Mouse (Mus musculus) gastrocnemius, postnatal 25 days (tissue): ENCODE data around the gene Gm20388. TPM values are rescaled to one million over a fixed set of nuclear protein-coding genes. Genes with fewer than 3 reads are reported as not detected.

Experiments used
- DNase-seq: peaks from one replicate; pipeline ENCODE4 v3.0.0; 2022
- total RNA-seq, 2 experiments: library from RNA; stranded (reverse); gene quantifications; 1 replicate in 1 of 2; 2 replicates in 1 of 2; pipeline ENCODE4 v1.2.3; 2021

The Gm20388 gene
- total RNA-seq, 2 experiments from 2014 or later = 6.7 TPM; not detected in 1

DNA sequence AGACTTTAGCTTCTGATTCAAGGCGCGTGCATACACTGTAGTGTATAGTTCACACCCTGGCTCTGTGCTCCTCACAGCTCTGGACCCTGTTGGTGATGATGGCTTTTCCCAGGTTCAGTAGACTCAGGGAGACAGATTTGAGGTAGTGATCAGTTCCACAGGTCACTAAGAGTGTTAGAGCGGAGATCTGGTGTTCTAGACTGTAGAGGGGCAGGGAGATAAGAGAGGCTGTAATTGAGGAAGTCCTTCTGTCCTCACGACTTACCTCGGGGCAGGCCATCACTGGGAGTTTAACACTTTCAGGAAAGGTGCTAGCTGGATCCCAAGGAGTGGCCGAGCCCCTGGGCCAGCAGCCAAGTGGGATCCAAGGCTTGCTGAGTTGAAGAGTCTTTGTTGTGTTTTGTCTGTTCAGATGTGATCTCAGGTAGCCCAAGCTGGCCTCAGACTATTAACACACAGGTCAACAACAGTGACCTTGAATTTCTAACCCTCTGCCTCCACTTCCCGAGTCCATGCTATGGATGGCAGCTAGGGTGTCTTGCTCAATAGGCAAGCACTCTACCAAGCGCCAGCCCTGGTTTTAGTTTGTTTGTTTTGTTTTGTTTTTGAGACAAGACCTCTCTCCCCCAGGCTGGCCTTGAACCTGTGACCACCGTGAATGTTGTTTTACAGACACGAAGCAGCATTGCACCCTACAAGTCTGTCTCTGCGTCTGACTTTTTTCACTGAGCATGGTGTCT is 564.0 kb downstream of the Gm20388 start:
- no peak for DNase-seq

DNA sequence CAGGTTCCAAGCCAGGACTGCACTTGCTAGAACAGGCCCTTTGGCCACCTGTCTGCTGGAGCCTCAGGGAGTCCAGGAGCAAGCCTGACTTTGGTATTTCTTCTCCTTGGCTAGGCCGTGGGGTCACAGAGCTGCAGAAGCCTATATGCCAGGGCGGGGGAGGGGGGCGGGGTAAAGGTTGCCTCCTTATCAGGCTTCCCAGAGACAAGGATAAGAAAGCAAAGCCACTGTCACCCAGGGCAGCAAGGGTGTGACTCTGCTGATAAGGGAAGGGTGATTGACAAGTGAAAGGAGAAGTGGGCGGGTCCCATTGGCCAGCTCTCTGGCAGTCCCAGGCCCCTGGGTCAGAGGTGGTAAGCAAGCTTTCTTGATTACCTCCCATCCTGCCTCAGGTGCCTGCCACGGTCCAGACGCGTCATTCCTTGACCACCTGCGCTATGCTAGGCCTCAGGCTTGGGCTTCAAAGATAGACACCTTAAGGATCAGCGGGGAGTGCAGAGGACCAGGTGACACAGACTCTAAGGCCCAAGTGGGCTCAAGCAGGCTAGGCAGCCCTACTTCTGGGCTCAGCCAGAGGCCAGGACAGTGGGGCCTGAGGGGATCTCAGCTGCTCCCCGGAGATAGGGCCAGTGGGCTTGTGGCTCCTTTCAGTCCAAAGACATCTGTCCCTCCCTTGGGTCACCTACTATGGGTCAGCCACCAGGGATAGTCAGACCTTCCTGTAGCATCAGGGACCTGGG is 565.0 kb downstream of the Gm20388 start:
- DNase-seq = no peak

DNA sequence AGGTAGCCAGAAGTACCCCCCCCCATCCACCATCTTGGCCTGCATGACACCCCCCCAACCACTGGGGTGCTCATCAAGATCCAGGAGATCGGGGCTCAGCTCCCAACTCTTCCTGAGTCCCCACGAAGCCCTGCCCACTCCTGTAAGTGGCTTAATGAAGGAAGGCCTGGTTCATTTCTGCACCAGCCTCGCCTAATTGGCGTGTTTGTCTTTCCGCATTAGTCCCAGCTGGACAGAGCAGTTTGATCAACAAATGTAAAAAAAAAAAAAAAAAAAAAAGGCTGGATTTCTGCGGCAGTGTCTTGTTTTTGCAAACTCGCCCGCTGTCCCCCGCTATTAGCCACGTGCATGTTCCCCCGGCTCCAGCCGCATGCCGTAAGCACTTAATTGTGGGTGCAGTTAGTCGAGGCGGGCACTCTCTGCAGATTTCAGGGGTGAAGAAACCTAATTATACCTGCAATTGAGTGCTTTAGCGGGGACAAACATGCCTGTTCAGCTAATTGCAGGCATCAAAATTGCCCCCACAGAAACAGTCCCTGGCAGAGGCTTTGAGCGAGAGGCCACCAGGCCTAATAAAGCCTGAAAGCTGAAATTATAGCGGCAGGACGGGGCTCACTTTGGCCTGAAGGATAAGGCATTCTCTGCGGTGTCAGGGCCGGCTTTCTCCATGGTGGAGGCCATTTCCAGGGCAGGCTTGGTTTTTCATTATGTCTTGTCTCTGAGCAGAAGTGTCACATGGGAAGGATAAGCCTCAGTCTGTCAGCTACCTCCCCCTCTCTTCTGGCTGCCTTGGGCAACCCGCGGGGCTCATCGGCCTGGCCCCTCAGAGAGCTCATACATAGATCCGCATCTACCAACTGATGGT is 566.3 kb downstream of the Gm20388 start:
- DNase-seq = no peak

DNA sequence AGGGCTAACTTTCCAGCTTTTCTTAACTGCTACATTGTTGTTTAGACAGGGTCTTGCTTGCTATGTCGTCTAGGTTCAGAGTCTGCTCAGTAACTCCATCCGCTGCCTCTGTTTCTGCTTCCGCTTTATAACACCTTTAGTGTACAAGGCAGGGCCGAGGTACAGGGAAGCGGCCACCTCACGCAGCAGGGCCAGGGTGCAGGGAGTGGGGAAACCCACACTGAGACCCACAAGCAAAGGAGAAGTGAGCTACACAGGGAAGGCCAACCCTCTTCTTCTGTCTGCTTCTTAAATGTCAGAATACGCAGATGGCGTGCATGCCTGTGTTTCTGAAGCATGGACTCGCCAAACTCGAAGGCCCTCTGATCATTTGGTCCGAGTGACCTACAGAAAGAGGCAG is 568.1 kb downstream of the Gm20388 start:
- DNase-seq = no peak

DNA sequence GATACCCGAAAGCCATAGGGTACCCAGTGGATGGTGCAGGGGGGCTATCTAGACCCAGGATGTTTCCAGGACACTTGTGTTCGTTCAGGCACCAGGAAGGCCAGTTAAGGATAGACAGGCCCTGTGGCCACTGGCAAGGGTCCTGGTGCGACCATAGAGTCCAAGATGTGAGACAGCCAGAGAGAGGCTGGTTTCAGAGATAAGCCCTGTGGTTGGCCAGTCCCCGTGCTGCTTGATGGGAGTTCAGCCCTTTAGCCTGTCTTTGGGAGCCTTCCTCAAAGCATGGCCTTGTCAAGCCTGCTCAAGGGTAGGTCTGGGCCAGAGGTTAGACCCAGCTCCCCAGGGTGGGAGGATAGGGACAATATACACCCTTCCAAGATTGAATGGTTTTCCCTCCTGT is 569.0 kb downstream of the Gm20388 start:
- DNase-seq = no peak

DNA sequence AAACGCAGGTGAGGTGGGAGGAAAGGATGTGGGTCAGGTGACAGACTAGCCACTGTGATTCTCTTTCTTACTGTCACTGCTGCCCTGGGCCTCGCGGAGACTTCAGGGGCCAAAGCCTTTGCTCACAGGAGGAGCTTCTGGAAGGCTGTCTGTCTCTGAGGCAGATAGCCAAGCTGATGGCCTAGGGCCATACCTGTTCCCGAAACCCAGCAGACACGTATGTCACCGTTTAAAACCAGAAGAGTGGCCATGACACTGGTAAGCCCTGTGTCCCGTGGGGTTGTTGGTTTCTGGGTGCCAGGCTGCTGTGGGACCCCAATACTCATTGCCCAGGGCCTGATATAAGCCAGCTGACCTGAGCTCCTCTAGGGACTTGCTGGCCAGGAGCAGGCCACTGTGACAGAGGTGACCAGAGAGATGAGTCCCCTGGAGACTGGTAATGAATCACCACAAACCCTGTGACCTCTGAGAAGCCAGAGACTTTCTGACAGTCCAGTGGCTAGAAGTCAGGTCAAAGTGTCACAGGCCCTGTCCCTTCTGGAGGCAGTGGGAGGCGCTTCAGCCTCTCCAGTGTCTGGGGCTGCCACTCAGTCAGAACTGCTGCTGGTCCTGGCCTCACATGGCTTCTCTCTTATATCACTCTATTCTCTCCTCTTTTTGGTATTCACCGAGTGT is 571.5 kb downstream of the Gm20388 start:
- no peak for DNase-seq

DNA sequence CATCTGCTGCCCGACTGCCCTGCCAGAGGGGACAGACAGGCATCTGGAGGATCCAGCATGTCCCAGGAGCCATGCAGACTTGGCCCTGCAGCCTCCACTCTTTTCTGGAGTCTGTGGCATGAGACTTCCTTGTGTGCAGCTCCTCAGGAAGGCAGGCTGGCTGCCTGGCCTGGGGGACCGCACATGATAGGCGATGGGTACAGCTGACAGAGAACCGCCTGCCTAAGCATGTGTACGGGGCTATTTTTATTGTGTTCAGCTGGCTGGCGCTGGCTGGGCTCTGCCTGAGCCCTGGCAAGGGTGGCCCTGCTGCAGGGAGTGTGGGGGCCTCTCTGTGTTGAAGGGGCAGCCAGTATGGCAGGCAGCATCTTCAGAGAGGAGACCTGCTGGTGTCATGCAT is 573.8 kb downstream of the Gm20388 start:
- peak; percentile 49 for DNase-seq

DNA sequence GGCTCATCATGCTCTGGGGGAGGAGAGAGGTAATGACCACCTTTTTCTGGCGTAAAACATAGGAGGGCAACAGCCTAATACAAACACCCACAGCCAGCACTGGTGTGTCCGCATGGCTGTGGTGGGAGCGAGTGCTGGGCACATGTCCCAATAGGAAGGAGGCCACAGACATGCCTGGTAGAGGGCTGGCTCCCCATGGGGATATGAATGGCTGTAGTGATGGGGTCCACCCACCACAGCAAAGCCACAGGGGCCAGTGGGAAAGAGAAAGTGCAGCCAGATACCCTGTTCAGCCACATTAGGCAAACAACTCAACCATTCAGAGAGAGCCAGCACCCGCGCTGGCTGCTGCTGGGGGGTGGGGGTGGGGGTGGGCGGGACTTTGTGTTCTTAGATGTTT is 574.5 kb downstream of the Gm20388 start:
- DNase-seq = no peak

DNA sequence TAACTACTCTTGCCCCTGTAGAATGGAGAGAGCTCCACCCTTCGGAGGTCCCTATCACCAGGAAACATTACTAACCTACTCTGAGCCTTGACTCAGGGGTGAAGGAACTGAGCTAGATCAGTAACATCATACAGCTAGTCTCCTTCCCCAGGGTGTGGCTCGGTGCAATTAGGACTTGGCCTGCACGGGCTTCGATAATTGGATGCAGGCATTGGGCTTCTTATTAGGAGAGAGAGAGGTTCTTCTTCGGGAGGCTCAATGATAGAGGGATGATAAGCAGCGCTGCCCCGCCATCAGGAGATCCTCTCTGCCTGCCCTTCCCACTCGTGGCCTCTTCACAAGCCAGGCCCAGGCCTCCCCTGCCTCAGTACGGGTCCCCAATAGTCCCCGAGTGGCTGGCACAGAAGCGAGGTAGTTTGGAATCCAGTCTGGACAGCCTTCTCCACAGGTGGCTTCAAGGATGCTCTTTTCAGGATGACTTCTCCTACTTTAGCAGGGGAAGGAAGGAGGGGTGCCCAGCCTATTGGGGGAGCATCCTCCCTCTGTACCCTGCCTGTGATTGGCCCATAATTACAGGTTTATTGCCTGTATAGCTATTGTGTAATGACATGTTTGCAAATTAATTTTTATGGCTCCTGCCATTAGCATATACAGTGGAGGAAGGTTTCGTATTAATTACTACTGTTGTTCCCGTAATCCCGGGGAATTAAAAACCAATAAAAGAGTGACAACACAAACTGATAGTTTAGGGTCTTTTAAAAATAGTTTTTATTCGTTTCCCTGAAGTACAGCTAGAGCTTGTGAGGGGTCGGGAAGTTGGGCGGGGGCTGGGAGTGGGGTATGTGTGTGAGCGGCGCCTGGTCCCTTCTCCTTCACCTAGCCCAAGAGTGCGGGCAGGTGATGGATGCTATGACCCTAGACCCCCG is 575.2 kb downstream of the Gm20388 start:
- DNase-seq = no peak

DNA sequence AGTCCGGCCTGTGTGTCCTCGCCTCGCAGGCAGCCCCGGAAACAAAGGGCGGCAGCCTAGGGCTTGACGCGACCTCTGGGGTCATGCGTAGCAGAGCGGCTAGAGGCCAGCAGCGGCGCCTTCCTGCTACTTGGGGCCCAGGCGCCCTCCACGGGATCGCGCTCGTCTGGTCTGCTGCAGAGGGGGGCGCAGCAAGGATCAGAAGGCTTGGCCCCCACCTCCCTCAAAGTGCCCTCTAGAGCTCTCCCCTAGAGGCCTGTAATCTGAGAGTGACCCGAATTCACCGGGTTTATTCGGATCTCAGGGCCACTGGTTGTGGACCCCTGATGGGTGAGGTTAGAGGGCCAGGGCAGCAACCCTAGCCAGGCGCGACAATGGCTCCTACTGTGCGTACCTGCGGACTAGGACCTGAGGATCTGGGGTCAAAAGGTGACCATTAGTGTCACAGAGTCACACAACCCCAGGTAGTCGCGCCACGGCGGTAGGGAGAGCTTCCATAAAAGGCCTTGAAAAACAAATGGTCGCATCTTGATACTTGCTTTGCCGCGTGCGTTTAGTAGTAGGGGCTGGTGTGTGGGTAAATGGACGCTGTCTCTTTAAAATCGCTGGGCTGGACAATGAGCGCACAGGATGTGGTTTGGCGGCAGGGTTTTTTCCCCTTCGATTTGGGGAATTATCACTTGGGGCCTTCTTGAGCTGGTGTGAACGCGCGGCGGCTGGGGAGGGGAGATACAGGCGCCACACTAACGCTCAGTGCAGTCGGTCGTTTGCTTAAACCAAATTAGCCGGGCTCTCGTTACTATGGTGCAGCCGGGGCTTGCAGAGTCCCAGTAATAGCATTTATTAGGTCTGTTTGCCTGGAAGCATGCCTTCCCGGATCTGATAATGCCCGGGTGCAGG is 576.1 kb downstream of the Gm20388 start:
- DNase-seq = no peak

DNA sequence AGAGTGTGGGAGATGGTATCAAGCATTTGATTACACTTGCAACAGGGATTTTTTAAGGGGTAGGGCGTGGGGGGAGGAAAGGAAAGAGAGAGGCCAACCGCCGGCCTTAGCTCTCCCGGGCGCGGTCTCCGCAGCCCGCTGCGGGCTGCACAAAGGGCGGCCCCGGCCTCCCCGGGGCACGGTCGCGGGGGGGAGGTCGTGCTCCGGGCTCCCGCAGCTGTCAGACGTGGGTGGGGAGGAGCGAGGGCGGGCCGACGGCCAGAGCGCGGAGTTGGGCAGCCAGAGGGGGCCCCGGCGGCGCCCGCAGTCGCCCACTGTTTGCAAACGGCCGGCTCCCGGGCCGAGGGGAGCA is 576.7 kb downstream of the Gm20388 start:
- DNase-seq = peak; percentile 64

DNA sequence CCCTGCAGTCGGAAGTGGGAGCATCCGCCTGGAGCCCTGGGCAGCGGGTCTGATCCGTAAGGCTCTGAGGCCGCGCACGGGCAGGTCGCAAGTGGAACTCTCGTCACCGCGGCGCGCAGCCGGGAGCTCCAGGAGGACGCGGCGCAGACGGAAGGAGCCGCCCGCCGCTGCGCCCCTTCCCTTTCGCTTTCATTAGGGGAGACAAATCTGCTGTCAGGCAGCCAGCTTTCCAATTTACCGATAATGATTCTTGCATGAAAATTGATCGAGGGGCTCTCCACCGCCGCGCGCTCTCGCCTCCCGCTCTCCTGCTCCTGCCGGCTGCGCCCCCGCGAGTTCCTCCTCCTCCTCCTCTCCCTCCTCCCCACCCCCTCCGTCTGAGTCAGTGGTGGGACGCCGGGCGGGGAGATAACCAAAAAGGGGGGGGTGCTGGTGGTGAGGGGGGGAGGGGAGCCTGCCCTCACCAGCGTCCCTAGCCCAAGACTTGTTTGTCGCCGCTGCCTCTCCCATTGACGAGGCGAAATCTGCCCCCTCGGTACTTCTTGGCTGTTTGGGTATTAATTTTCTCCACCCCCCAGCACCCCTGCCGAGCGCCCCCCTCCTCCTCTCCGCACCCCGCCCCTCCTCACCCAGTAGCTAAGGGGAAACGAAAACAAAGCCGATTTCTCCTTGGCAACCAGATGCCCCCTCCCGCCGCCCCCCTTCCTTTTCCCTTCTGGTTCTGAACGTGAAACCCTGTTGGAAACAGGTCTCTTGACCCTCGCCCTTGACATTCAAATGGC is 577.3 kb downstream of the Gm20388 start:
- DNase-seq = peak; percentile 57

DNA sequence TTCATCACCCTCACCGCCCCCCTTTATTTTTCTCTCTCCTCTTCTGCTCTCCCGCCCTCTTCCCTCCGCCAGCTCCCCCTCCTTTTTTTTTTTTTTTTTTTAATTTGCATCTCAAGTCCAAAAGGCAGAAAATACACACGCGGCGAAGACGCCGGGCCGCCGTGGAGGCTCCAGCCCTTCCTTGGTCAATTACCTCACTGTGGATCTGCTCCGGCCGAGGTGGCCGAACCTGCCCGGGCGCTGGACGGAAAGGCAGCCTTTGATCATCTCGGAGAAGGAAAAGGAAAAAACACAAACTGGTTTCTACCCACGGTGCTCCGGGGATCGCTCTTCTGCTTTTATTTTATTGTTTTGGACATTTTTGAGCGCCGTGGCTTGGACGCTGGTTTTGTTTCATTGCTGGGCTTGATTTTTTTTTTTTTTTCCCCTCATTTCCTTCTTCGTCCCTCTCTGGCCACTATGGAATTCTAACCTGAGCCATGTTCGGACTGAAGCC is 578.0 kb downstream of the Gm20388 start:
- no peak for DNase-seq

DNA sequence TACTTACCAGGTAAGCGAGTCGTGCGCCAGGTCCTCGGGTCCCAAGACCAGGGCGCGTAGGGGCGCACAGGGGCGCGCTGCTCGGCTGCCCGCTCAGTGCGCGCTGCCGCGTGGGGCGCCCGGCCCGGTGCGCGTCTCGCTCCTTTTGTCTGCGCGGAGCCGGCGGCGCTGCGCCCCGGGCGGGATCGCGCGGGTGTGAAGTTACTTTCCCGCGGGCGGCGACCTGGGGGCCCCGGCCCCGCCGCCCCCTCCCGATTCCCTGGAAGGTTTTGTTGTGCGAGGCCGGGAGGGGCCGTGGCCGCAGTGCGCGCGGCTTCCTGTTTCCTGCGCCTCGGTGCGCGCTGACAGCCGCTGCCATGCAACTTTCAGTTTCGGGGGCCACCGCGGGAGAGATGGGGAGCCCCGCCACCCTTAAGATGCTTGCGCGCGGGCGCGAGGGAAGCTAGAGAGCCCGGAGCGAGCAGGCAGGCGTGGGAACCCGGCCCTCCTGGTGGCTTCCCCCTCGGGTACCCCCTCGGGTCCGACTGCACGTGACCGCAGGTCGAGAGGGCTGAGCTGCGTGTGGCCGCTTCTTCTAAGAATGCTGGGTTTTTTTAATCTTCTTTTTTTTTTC is 578.6 kb downstream of the Gm20388 start:
- peak; percentile 65 for DNase-seq

DNA sequence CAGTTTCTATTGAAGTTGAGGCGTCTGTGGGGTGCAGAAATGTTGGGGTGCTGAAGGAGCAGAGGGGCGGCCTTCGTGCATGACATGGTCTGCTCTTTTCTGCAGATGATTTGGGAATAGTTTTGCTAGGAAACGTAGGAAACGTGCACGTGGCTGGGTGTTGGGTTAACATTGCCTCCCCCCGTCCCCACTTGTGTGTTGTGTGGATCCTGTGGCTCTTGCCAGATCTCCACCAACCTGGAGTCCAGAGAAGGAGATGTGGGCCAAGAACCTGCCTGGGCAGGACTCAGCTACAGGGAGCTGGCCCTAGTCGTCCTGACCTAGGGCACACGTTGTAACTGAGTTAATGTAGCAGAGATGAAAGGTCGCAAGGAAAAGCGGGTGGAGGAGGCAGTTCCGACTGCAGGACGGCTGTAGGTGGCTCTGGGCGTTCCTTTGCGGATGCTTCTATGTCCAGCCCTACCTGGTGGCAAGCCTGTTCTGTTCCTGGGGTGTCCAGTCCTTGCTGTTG is 579.2 kb downstream of the Gm20388 start:
- DNase-seq = no peak

DNA sequence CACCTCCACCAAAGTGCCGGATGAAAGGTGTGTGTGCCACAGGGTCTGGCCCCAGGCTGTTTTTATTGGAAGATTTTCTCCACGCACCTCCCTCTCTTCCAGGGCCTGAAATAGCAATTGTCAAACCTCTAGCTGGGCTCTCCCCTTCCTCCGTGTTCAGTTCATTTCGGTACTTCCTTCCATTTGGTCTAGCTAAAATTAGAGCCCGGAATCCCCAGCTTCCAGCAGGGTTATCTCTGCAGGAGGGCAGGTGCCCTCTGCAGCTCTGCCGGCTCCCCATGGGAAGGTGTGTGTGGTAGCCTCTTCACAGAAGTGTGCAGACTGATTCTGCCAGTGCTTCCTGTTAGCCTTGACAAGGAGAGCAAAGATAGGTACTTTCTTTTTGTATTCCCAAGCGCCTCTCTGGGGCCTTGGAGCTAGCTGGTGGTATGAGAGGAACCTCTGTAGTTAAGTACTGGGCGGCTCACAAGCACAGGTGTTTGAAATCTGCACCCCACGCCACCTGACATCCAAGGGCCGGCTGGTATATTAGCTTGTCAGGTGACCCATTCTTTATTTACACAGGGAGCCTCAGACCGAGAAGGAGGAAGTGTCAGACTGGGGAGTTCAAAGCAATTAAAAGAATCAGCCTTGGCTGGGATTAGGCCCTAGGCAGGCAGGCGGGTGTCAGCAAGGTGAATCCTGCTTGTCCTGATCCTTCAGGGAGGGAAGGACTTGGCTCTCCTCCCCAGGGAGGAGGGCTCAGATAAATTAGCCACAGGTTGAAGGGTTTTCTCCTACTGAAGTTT is 579.9 kb downstream of the Gm20388 start:
- DNase-seq = no peak

DNA sequence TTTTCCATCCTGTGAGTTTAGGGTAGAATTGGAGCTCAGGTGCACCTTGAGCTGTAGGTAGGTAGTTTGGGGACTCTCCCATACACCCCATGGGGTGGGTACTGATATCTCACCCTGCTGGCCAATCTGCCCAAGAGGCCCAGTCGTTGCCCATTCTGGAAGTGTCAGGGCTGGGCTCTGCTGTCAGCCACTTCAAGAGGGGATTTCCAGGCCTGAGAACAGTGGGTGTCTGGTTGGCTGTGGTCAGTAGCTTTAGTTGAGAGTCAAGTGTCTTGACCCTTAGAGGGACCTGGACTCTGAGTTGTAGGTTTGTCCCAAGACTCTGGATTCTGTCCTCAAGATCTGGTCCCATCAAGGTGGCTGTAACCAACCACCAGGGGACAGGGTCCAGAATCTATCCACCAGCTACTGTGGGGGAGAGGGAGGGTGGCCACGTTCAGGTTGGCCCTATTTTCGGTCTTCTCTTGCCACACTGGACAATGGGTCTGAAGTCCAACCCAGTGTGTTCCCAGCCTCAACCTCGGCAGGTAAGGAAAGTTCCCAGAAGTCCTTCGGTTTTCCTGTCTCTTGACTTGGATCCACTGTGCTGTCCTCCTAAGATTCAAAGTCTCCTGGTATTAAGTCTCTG is 580.6 kb downstream of the Gm20388 start:
- no peak for DNase-seq
